Mouse (Mus musculus) C2C12 (cell line): ENCODE measurements around the gene Nsun7.

Experiments
- CEBPB ChIP-seq: IDR thresholded peaks from one replicate; pipeline ENCODE4 v1.6.1; 2011; ENCODE audit warnings: low read depth, mild to moderate bottlenecking, control low read depth, moderate library complexity
- CTCF ChIP-seq: IDR thresholded peaks from one replicate; pipeline ENCODE4 v1.5.1; 2011; ENCODE audit not compliant: control insufficient read depth, insufficient read depth, insufficient read length
- MAX ChIP-seq: IDR thresholded peaks from one replicate; pipeline ENCODE4 v1.6.1; 2011; ENCODE audit warnings: mild to moderate bottlenecking, control low read depth
- MYOG ChIP-seq: IDR thresholded peaks from one replicate; pipeline ENCODE4 v1.6.1; 2011; ENCODE audit not compliant: control insufficient read depth, insufficient read length; ENCODE audit errors: extremely low read depth
- USF1 ChIP-seq: IDR thresholded peaks from one replicate; pipeline ENCODE4 v1.6.1; 2011; ENCODE audit warnings: low read depth, mild to moderate bottlenecking, control low read depth, moderate library complexity

GRCm38 (mm10) chr5:66327949-66328726 lies 68.4 kb downstream of the Nsun7 start:
- TF ChIP-seq CTCF (no peak), USF1 (no peak), MAX (no peak), MYOG (no peak), CEBPB (no peak)
